Mouse (Mus musculus) testis, adult 2 months (tissue): ENCODE measurements around the gene Usp20. TPM values are rescaled to one million over a fixed set of nuclear protein-coding genes. Genes with fewer than 3 reads are reported as not detected.

Experiments used
- H3K27ac ChIP-seq: fragments of 200-500 bp; 2 replicates; pipeline ENCODE4 v1.5.1; 2012; ENCODE audit warnings: low read depth, low read length; ENCODE audit not compliant: control insufficient read depth, insufficient read depth
- H3K27me3 ChIP-seq: fragments of 200-500 bp; 2 replicates; pipeline ENCODE4 v1.6.1; 2012; ENCODE audit warnings: mild to moderate bottlenecking, low read length, moderate library complexity; ENCODE audit not compliant: control insufficient read depth, insufficient read depth
- H3K36me3 ChIP-seq: fragments of 200-500 bp; 2 replicates; pipeline ENCODE4 v1.6.1; 2012; ENCODE audit warnings: mild to moderate bottlenecking, low read length; ENCODE audit not compliant: control insufficient read depth, insufficient read depth
- H3K4me1 ChIP-seq: fragments of 200-500 bp; 2 replicates; pipeline ENCODE4 v1.6.1; 2012; ENCODE audit warnings: low read length; ENCODE audit not compliant: control insufficient read depth, insufficient read depth
- H3K4me3 ChIP-seq: fragments of 200-500 bp; 2 replicates; pipeline ENCODE4 v1.5.1; 2012; ENCODE audit warnings: low read depth, mild to moderate bottlenecking, low read length, moderate library complexity, mixed read lengths; ENCODE audit not compliant: control insufficient read depth
- CTCF ChIP-seq: fragments of 200-500 bp; IDR thresholded peaks from 2 replicates; pipeline ENCODE4 v1.5.1; 2012; ENCODE audit warnings: low read depth, mild to moderate bottlenecking, inconsistent platforms, low read length, moderate library complexity; ENCODE audit not compliant: control insufficient read depth, insufficient read depth, insufficient replicate concordance
- POLR2A ChIP-seq: fragments of 200-500 bp; IDR thresholded peaks from 2 replicates; pipeline ENCODE4 v1.6.1; 2012; ENCODE audit warnings: low read depth, mild to moderate bottlenecking, inconsistent platforms, low read length, moderate library complexity; ENCODE audit not compliant: control insufficient read depth
- polyA plus RNA-seq: library from polyadenylated mRNA; depleted of rRNA; stranded (reverse); fragments of >200 nt; gene quantifications from 2 replicates; pipeline ENCODE4 v1.2.3, GENCODE M21; 2012

Gene Usp20
- polyA plus RNA-seq, 1 experiment: 68.1 TPM

DNA sequence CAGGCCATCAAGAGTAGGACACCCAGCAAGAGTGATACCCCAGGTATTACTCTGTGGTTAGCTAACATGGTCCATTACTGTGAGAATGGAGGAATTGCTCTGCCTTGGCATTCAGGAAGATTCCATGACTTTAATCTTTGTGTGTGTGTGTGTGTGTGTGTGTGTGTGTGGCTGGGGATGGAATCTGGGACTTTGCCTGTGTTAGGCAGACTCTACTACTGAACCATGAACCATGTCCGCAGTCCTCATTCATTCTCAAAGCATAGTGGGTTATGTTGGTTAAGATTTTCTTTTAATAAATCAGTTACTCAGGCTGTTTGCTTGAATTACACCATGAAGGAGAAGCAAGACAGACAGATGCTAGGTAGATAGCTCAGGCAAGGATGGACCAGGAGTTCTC, 61.8 kb downstream of the Usp20 start:
- no peak overlapping the region for H3K27ac ChIP-seq
- TF ChIP-seq CTCF (no peak), POLR2A (no peak)
- H3K4me3 ChIP-seq: no peak overlapping the region
- H3K36me3 ChIP-seq: no peaks in the 10 kb centered on the region
- no peaks in the 10 kb centered on the region for H3K27me3 ChIP-seq
- no peaks in the 10 kb centered on the region for H3K4me1 ChIP-seq

DNA sequence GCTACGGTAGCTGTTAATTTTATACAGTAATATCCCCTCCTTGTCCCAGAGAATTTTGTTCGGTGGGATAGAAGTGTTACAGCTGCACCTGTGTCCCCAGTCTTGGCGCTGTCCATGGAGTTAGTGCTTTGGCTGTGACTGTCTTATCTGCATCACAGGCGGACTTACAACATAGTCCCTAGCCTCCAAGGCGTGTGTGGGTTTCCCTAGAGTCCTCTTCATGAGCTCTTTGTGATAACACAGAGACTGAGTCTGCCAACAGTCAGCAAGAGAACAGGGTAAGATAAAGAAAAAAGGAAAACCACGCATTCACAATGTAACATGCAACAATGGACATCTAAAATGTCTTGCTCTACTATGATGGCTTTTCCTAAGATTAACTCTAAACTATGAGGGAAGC, 66.0 kb downstream of the Usp20 start:
- H3K27me3 ChIP-seq: no peaks in the 10 kb centered on the region

GRCm38 (mm10) chr2:31052441-31052840, 70.4 kb downstream of the Usp20 start:
- Histone ChIP-seq H3K36me3 (no peaks in the 10 kb centered on the region), H3K27me3 (no peaks in the 10 kb centered on the region), H3K4me3 (no peak overlapping the region), H3K27ac (no peak overlapping the region), H3K4me1 (no peaks in the 10 kb centered on the region)
- no peak for TF ChIP-seq POLR2A
- TF ChIP-seq CTCF: no peak

More for the DNA sequence above, 66.0 kb downstream of the Usp20 start:
- TF ChIP-seq CTCF (no peak), POLR2A (no peak)
- H3K4me3 ChIP-seq: no peak overlapping the region
- H3K27ac ChIP-seq: no peak overlapping the region
- no peaks in the 10 kb centered on the region for H3K4me1 ChIP-seq
- no peaks in the 10 kb centered on the region for H3K36me3 ChIP-seq

- H3K4me3 ChIP-seq: no peak overlapping the region
- TF ChIP-seq POLR2A (no peak), CTCF (no peak)
- H3K4me1 ChIP-seq: no peaks in the 10 kb centered on the region
- no peaks in the 10 kb centered on the region for H3K36me3 ChIP-seq
- no peak overlapping the region for H3K27ac ChIP-seq
- H3K27me3 ChIP-seq: no peaks in the 10 kb centered on the region
These were observed 71.3 kb downstream of the Usp20 start for GRCm38 (mm10) chr2:31053426-31053825.

- no peak overlapping the region for H3K27ac ChIP-seq
- no peak overlapping the region for H3K4me3 ChIP-seq
- H3K36me3 ChIP-seq: no peaks in the 10 kb centered on the region
- H3K27me3 ChIP-seq: no peaks in the 10 kb centered on the region
- H3K4me1 ChIP-seq: no peaks in the 10 kb centered on the region
- TF ChIP-seq POLR2A (no peak), CTCF (no peak)
These were observed 71.8 kb downstream of the Usp20 start for GRCm38 (mm10) chr2:31053851-31054340.

GRCm38 (mm10) chr2:31056070-31056469, 74.0 kb downstream of the Usp20 start:
- no peaks in the 10 kb centered on the region for H3K27me3 ChIP-seq
- no peaks in the 10 kb centered on the region for H3K36me3 ChIP-seq
- no peak overlapping the region for H3K27ac ChIP-seq
- TF ChIP-seq CTCF: no peak
- no peak for TF ChIP-seq POLR2A
- H3K4me3 ChIP-seq: no peak overlapping the region
- H3K4me1 ChIP-seq: no peaks in the 10 kb centered on the region

GRCm38 (mm10) chr2:31057549-31058177, 75.6 kb downstream of the Usp20 start:
- Histone ChIP-seq H3K27ac (no peak overlapping the region), H3K4me3 (no peak overlapping the region), H3K36me3 (no peaks in the 10 kb centered on the region), H3K4me1 (no peaks in the 10 kb centered on the region), H3K27me3 (no peaks in the 10 kb centered on the region)
- TF ChIP-seq CTCF (no peak), POLR2A (no peak)

GRCm38 (mm10) chr2:31058443-31058842, 76.4 kb downstream of the Usp20 start:
- H3K4me1 ChIP-seq: no peaks in the 10 kb centered on the region
- TF ChIP-seq CTCF: no peak
- TF ChIP-seq POLR2A: no peak
- no peaks in the 10 kb centered on the region for H3K27me3 ChIP-seq
- H3K36me3 ChIP-seq: no peaks in the 10 kb centered on the region
- H3K27ac ChIP-seq: no peak overlapping the region
- no peak overlapping the region for H3K4me3 ChIP-seq
